Mouse (Mus musculus) ES-E14 (cell line): Measurements from ENCODE around the gene Ccm2.

Experiments used
- HCFC1 ChIP-seq: IDR thresholded peaks from 2 replicates; pipeline ENCODE4 v1.6.1; 2012; ENCODE audit warnings: low read length, inconsistent platforms, borderline replicate concordance; ENCODE audit not compliant: insufficient read depth
- ZC3H11A ChIP-seq: IDR thresholded peaks from 2 replicates; pipeline ENCODE4 v1.6.1; 2012; ENCODE audit warnings: low read depth, mild to moderate bottlenecking, inconsistent platforms, low read length, borderline replicate concordance
- ZNF384 ChIP-seq: IDR thresholded peaks from 2 replicates; pipeline ENCODE4 v1.6.1; 2012; ENCODE audit warnings: low read depth, low read length, inconsistent platforms

DNA sequence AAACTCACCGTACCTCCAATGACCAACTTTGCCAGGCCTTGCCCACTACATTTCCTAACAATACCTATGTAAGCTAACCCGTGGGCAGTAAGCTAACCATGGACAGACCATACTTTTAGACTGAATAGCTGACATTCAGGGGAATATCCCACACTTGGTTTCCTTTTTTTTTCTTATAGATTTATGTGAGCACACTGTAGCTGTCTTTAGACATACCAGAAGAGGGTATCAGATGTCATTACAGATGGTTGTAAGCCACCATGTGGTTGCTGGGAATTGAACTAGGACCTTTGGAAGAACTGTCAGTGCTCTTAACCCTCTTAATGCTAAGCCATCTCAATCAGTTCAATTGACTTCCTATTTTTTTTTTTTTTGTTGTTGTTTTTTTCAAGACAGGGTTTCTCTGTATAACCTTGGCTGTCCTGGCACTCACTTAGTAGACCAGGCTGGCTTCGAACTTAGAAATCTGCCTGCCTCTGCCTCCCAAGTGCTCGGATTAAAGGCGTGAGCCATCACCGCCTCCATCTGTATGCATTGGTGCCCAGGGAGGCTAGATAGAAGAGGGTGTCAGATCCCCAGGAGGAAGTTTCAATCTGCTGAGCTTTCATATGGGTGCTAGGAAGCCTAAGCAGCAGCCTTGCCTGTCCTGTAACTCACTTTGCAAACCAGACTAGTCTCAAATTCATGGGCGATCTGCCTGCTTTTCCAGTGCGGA, 22.4 kb upstream of the Ccm2 start:
- TF ChIP-seq ZNF384: peak; percentile 53; the same call in 1 of the 2 replicates
- TF ChIP-seq HCFC1: no peak
- TF ChIP-seq ZC3H11A: no peak
